Mouse (Mus musculus) MEL (cell line): Measurements from ENCODE around the gene A630089N07Rik. TPM values are rescaled to one million over a fixed set of nuclear protein-coding genes. Genes with fewer than 3 reads are reported as not detected.

Experiments used
- DNase-seq: peaks from one replicate; pipeline ENCODE4 v3.0.0; 2011; ENCODE audit warnings: low read depth, low spot score
- H3K27ac ChIP-seq: 2 replicates; pipeline ENCODE4 v1.5.1; 2012; ENCODE audit warnings: low read depth, mild to moderate bottlenecking, control low read depth, low read length, moderate library complexity; ENCODE audit not compliant: control insufficient read depth
- H3K27me3 ChIP-seq, 2 experiments: fragments of 150-350 bp in 1 of 2; sonication (generic) in 1 of 2; 2 replicates each; pipeline ENCODE4 v1.6.1; 2012; ENCODE audit warnings: low read length in 2 of 2, mild to moderate bottlenecking in 2 of 2, improper control_type of control experiment in 1 of 2, moderate library complexity in 1 of 2; ENCODE audit not compliant: insufficient read depth in 2 of 2, control insufficient read depth in 1 of 2
- H3K36me3 ChIP-seq, 2 experiments: 2 replicates each; pipeline ENCODE4 v1.6.1; 2012 to 2014; ENCODE audit warnings: low read length in 2 of 2, improper control_type of control experiment in 1 of 2, inconsistent platforms in 1 of 2, mild to moderate bottlenecking in 1 of 2; ENCODE audit not compliant: insufficient read depth in 2 of 2, control insufficient read depth in 1 of 2
- H3K4me1 ChIP-seq, 2 experiments: fragments of 150-350 bp in 1 of 2; sonication (generic) in 1 of 2; 2 replicates each; pipeline ENCODE4 v1.6.1; 2012; ENCODE audit warnings: low read length in 2 of 2, improper control_type of control experiment in 1 of 2, mild to moderate bottlenecking in 1 of 2; ENCODE audit not compliant: insufficient read depth in 2 of 2, control insufficient read depth in 1 of 2
- H3K4me3 ChIP-seq, 2 experiments: fragments of 150-350 bp in 1 of 2; sonication (generic) in 1 of 2; 2 replicates each; pipeline ENCODE4 v1.5.1; 2012; ENCODE audit warnings: low read depth in 2 of 2, low read length in 2 of 2, mild to moderate bottlenecking in 2 of 2, moderate library complexity in 2 of 2, control low read depth in 1 of 2, improper control_type of control experiment in 1 of 2; ENCODE audit not compliant: control insufficient read depth in 1 of 2, insufficient read depth in 1 of 2
- H3K79me2 ChIP-seq: 2 replicates; pipeline ENCODE4 v1.6.1; 2012; ENCODE audit warnings: mild to moderate bottlenecking, low read length, moderate library complexity; ENCODE audit not compliant: control insufficient read depth, poor library complexity, insufficient read depth
- H3K9ac ChIP-seq: 2 replicates; pipeline ENCODE4 v1.6.1; 2012; ENCODE audit warnings: low read depth, mild to moderate bottlenecking, control low read depth, low read length, moderate library complexity; ENCODE audit not compliant: control insufficient read depth, poor library complexity, severe bottlenecking
- H3K9me3 ChIP-seq: fragments of 150-350 bp; sonication (generic); replicated peaks from 2 replicates; pipeline ENCODE4 v1.6.1; 2012; ENCODE audit warnings: mild to moderate bottlenecking, low read length, improper control_type of control experiment, moderate library complexity; ENCODE audit not compliant: insufficient read depth
- BHLHE40 ChIP-seq: IDR thresholded peaks from 2 replicates; pipeline ENCODE4 v1.6.1; 2012; ENCODE audit warnings: low read depth, mild to moderate bottlenecking, inconsistent platforms, low read length, improper control_type of control experiment, borderline replicate concordance
- CHD1 ChIP-seq: IDR thresholded peaks from 2 replicates; pipeline ENCODE4 v1.6.1; 2012; ENCODE audit warnings: low read depth, mild to moderate bottlenecking, inconsistent platforms, low read length, improper control_type of control experiment
- CHD2 ChIP-seq: IDR thresholded peaks from 2 replicates; pipeline ENCODE4 v1.6.1; 2011; ENCODE audit warnings: low read length, improper control_type of control experiment
- CTCF ChIP-seq, 3 experiments: IDR thresholded peaks in 2 of 3; conservative IDR thresholded peaks in 1 of 3; 2 replicates each; pipeline ENCODE4 v1.5.1; 2011 to 2012; ENCODE audit warnings: low read length in 3 of 3, low read depth in 2 of 3, mild to moderate bottlenecking in 2 of 3, improper control_type of control experiment in 1 of 3, inconsistent platforms in 1 of 3, mixed read lengths in 1 of 3, moderate library complexity in 1 of 3; ENCODE audit not compliant: control insufficient read depth in 1 of 3, insufficient read depth in 1 of 3, poor library complexity in 1 of 3, severe bottlenecking in 1 of 3
- ELF1 ChIP-seq: IDR thresholded peaks from 2 replicates; pipeline ENCODE4 v1.6.1; 2014; ENCODE audit warnings: low read depth, mild to moderate bottlenecking, inconsistent platforms, low read length, improper control_type of control experiment, moderate library complexity
- ETS1 ChIP-seq: IDR thresholded peaks from 2 replicates; pipeline ENCODE4 v1.6.1; 2012; ENCODE audit warnings: low read depth, mild to moderate bottlenecking, inconsistent platforms, low read length, improper control_type of control experiment, moderate library complexity
- GABPA ChIP-seq: IDR thresholded peaks from 2 replicates; pipeline ENCODE4 v1.6.1; 2012; ENCODE audit warnings: low read depth, mild to moderate bottlenecking, inconsistent platforms, low read length, improper control_type of control experiment, moderate library complexity
- GATA1 ChIP-seq: IDR thresholded peaks from 2 replicates; pipeline ENCODE4 v1.6.1; 2011; ENCODE audit warnings: low read depth, low read length, improper control_type of control experiment
- KAT2A ChIP-seq: conservative IDR thresholded peaks from 2 replicates; pipeline ENCODE4 v1.6.1; 2012; ENCODE audit warnings: low read depth, low read length, improper control_type of control experiment, inconsistent platforms
- MAX ChIP-seq: IDR thresholded peaks from 2 replicates; pipeline ENCODE4 v1.6.1; 2011; ENCODE audit warnings: low read length, improper control_type of control experiment
- MAZ ChIP-seq: IDR thresholded peaks from 2 replicates; pipeline ENCODE4 v1.6.1; 2012; ENCODE audit warnings: low read depth, mild to moderate bottlenecking, inconsistent platforms, low read length, improper control_type of control experiment
- MEF2A ChIP-seq: IDR thresholded peaks from 2 replicates; pipeline ENCODE4 v1.6.1; 2014; ENCODE audit warnings: low read depth, mild to moderate bottlenecking, inconsistent platforms, low read length, improper control_type of control experiment; ENCODE audit not compliant: poor library complexity, insufficient replicate concordance, severe bottlenecking; ENCODE audit errors: extremely low read depth
- MXI1 ChIP-seq: IDR thresholded peaks from 2 replicates; pipeline ENCODE4 v1.6.1; 2011; ENCODE audit warnings: mild to moderate bottlenecking, low read depth, low read length, improper control_type of control experiment
- MYB ChIP-seq: IDR thresholded peaks from 2 replicates; pipeline ENCODE4 v1.6.1; 2011; ENCODE audit warnings: mild to moderate bottlenecking, low read depth, low read length, improper control_type of control experiment
- MYC ChIP-seq: IDR thresholded peaks from 2 replicates; pipeline ENCODE4 v1.6.1; 2011; ENCODE audit warnings: low read depth, mild to moderate bottlenecking, low read length, improper control_type of control experiment, moderate library complexity
- NELFE ChIP-seq: IDR thresholded peaks from 2 replicates; pipeline ENCODE4 v1.6.1; 2011; ENCODE audit warnings: low read depth, low read length, improper control_type of control experiment
- NRF1 ChIP-seq: IDR thresholded peaks from 2 replicates; pipeline ENCODE4 v1.6.1; 2014; ENCODE audit warnings: low read depth, mild to moderate bottlenecking, inconsistent platforms, low read length, improper control_type of control experiment, moderate library complexity; ENCODE audit not compliant: poor library complexity, insufficient read depth, severe bottlenecking
- POLR2AphosphoS2 ChIP-seq: IDR thresholded peaks from 2 replicates; pipeline ENCODE4 v1.6.1; 2011; ENCODE audit warnings: low read length, improper control_type of control experiment
- POLR2AphosphoS5 ChIP-seq: IDR thresholded peaks from 2 replicates; pipeline ENCODE4 v1.6.1; 2012; ENCODE audit warnings: low read depth, borderline replicate concordance, mild to moderate bottlenecking, inconsistent platforms, low read length, moderate library complexity, mixed read lengths
- RAD21 ChIP-seq: IDR thresholded peaks from 2 replicates; pipeline ENCODE4 v1.6.1; 2011; ENCODE audit warnings: mild to moderate bottlenecking, low read depth, low read length, improper control_type of control experiment
- RCOR1 ChIP-seq: IDR thresholded peaks from 2 replicates; pipeline ENCODE4 v1.6.1; 2012; ENCODE audit warnings: low read depth, mild to moderate bottlenecking, inconsistent platforms, low read length, improper control_type of control experiment
- SIN3A ChIP-seq: IDR thresholded peaks from 2 replicates; pipeline ENCODE4 v1.6.1; 2012; ENCODE audit warnings: low read length, improper control_type of control experiment, inconsistent platforms
- TAL1 ChIP-seq: IDR thresholded peaks from 2 replicates; pipeline ENCODE4 v1.6.1; 2012; ENCODE audit warnings: mild to moderate bottlenecking, inconsistent platforms, low read length, moderate library complexity, mixed read lengths
- TBP ChIP-seq: IDR thresholded peaks from 2 replicates; pipeline ENCODE4 v1.8.0; 2011; ENCODE audit warnings: low read depth, low read length, improper control_type of control experiment
- TCF12 ChIP-seq: IDR thresholded peaks from 2 replicates; pipeline ENCODE4 v1.6.1; 2014; ENCODE audit warnings: low read depth, mild to moderate bottlenecking, inconsistent platforms, low read length, improper control_type of control experiment, moderate library complexity
- ZC3H11A ChIP-seq: IDR thresholded peaks from 2 replicates; pipeline ENCODE4 v1.6.1; 2012; ENCODE audit warnings: low read depth, mild to moderate bottlenecking, inconsistent platforms, low read length, improper control_type of control experiment
- ZNF384 ChIP-seq: IDR thresholded peaks from 2 replicates; pipeline ENCODE4 v1.6.1; 2012; ENCODE audit warnings: low read depth, mild to moderate bottlenecking, inconsistent platforms, low read length, improper control_type of control experiment
- polyA plus RNA-seq, 2 experiments: library from polyadenylated mRNA; stranded (reverse) in 1 of 2; unstranded in 1 of 2; fragments of >175 nt in 1 of 2; fragments of >200 nt in 1 of 2; gene quantifications; 2 replicates each; pipeline versions ENCODE4 v1.2.1 to v1.2.4; 2012; ENCODE audit warnings: low replicate concordance in 2 of 2, low read depth in 1 of 2; ENCODE audit not compliant: insufficient read length in 2 of 2, insufficient read depth in 1 of 2, missing spikeins in 1 of 2
- total RNA-seq: library from RNA; depleted of rRNA; stranded (reverse); fragments of 300-350 nt; gene quantifications from 2 replicates; pipeline ENCODE4 v1.2.3, GENCODE M21; 2012

Gene A630089N07Rik
- total and polyA plus RNA-seq, 3 experiments = 7.4 to 539 (median 9.8) TPM

DNA sequence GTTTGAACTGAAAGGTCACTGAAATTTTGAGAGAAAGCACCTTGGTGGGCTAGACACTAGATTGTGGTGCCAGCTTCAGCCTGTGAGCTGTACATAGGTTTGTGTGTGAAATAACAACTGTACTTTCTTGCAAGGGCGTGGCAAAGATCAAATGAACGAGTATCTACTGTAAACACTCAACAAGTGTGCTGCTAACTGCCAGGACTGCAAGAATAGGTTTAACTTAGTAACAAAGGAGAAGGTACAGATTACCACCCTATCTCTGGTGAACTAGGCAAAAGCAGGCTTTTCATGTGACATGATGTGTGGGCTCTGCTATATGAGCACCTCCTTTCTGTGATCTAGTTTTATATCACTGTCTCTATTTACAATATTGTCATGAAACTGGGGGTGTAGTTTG lies 128.9 kb downstream of the A630089N07Rik start:
- H3K79me2 ChIP-seq = no peaks in the 10 kb centered on the region
- H3K36me3 ChIP-seq = peaks cover 0 to 13% of the 10 kb centered on the region in 2 experiments; a peak in 3 of 4 replicates
- no peaks in the 10 kb centered on the region for H3K9me3 ChIP-seq
- TF ChIP-seq CHD1 (no peak), MYC (no peak), POLR2AphosphoS2 (no peak)
- H3K4me3 ChIP-seq = no peak overlapping the region
- no peak overlapping the region for H3K9ac ChIP-seq
- no peaks in the 10 kb centered on the region for H3K27me3 ChIP-seq
- H3K27ac ChIP-seq = no peak overlapping the region
- peak; percentile 31 for DNase-seq
- H3K4me1 ChIP-seq = peaks cover 4 to 8% of the 10 kb centered on the region in 2 experiments

DNA sequence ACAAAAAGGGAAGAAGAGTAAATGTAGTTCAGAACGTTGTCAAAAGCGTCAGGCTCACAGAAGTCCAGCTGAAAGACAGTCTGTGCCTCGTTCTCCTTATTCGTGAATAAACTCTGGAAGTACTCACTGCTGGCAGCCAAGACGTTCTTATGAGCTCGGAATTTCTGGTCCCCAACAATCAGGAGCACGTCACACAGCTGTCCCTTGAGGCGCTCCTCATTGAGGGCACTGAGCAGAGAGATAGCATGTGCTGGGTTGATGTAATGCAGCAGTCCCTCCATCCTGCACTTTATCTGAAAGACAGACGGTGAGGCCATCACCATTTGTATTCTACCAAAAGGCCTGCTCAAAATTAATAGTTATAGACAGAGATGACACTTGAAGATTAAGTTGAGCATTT lies 129.4 kb downstream of the A630089N07Rik start:
- H3K9me3 ChIP-seq = no peaks in the 10 kb centered on the region
- no peak overlapping the region for H3K4me3 ChIP-seq
- H3K4me1 ChIP-seq = peaks cover 0 to 3% of the 10 kb centered on the region in 2 experiments; a peak in 2 of 4 replicates

DNA sequence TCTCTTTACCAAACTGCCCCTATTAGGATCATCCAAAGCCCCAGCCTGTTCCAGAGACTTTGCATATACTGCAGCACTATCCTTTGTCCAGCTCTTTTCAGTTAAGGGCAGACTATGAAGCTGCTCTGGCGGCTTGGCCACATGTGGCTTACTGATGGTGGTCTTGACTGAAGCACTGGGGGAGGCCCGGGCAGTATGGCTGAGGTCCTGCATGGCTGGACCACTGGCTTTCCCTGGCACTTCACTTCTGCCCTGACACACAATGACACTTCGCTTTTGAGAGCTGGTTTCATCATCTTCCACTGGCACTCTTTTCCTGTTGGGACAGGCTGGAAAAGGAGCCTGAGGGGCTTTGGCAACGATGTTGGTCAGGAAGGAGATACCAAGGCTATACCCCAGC lies 129.9 kb downstream of the A630089N07Rik start:
- no peak for DNase-seq
- Histone ChIP-seq H3K27me3 (no peaks in the 10 kb centered on the region), H3K79me2 (no peaks in the 10 kb centered on the region), H3K27ac (no peak overlapping the region), H3K36me3 (peaks cover 0 to 4% of the 10 kb centered on the region in 2 experiments; a peak in 3 of 4 replicates), H3K4me1 (no peaks in the 10 kb centered on the region; a peak in 1 of 4 replicates), H3K9me3 (no peaks in the 10 kb centered on the region), H3K9ac (no peak overlapping the region), H3K4me3 (no peak overlapping the region)
- no peak for TF ChIP-seq CHD1
- no peak for TF ChIP-seq SIN3A
- no peak for TF ChIP-seq MYB
- TF ChIP-seq ELF1 = no peak
- no peak for TF ChIP-seq TBP
- no peak for TF ChIP-seq CTCF (IDR thresholded peaks at IDR 0.05 in 2 of 3, conservative IDR thresholded peaks at IDR 0.05 in 1 of 3; ENCODE audit: control insufficient read depth in 1 of 3, insufficient read depth in 1 of 3, low read depth in 2 of 3, low read length in 3 of 3, poor library complexity in 1 of 3, severe bottlenecking in 1 of 3)
- no peak for TF ChIP-seq KAT2A
- TF ChIP-seq MEF2A = no peak
- no peak for TF ChIP-seq GATA1
- no peak for TF ChIP-seq TAL1
- TF ChIP-seq POLR2AphosphoS5 = no peak
- TF ChIP-seq NRF1 = no peak
- no peak for TF ChIP-seq RCOR1
- TF ChIP-seq MXI1 = no peak
- TF ChIP-seq MAZ = no peak
- TF ChIP-seq RAD21 = no peak
- TF ChIP-seq ZC3H11A = no peak
- no peak for TF ChIP-seq BHLHE40
- TF ChIP-seq CHD2 = no peak

More for the DNA sequence above, 129.4 kb downstream of the A630089N07Rik start:
- TF ChIP-seq RAD21 (no peak), MAZ (no peak), ELF1 (no peak), ZNF384 (no peak), TBP (no peak), ETS1 (no peak), GATA1 (no peak), SIN3A (no peak), CHD2 (no peak), MYB (no peak), GABPA (no peak), MAX (no peak), MYC (no peak), TCF12 (no peak), BHLHE40 (no peak), TAL1 (no peak), NELFE (no peak), NRF1 (no peak)
- no peak for DNase-seq
- no peaks in the 10 kb centered on the region for H3K27me3 ChIP-seq
- H3K9ac ChIP-seq = no peak overlapping the region
- H3K36me3 ChIP-seq = peaks cover 0 to 8% of the 10 kb centered on the region in 2 experiments; a peak in 3 of 4 replicates
- no peaks in the 10 kb centered on the region for H3K79me2 ChIP-seq
- H3K27ac ChIP-seq = no peak overlapping the region
